Mouse (Mus musculus) kidney, postnatal 14 days (tissue): ENCODE data around the gene Cnbp.

Experiments
- DNase-seq: peaks from one replicate; pipeline ENCODE4 v3.0.0; 2022; ENCODE audit warnings: mixed read lengths

Gene Cnbp

GRCm38 (mm10) chr6:87850900-87851614 lies at the start of gene Cnbp:
Gene Cnbp (minus strand): TSS chr6:87851106.
- DNase-seq, result peak; percentile 98

DNA sequence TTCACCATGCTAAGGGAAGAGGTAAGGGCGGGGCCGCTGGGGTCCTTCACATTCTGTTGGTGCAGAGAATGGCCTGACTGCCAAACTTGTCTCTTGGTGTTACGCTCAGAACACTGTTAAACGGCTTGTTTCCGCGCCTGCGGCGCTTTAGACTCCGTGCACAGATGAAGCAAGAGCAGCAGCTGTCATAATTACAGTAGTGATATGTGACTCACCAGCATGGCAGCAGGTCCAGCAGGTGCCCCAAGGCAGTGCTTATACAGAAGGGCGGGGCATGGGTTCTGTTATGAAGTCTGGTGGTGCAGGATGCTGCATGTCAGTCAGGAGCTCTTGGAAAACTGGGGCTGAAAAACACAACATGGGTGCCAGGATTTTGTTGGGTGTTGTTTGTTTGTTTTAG lies 47.1 kb upstream of the Cnbp start:
- DNase-seq, result no peak

GRCm38 (mm10) chr6:87893931-87894330 lies 43.0 kb upstream of the Cnbp start:
- DNase-seq, result no peak

DNA sequence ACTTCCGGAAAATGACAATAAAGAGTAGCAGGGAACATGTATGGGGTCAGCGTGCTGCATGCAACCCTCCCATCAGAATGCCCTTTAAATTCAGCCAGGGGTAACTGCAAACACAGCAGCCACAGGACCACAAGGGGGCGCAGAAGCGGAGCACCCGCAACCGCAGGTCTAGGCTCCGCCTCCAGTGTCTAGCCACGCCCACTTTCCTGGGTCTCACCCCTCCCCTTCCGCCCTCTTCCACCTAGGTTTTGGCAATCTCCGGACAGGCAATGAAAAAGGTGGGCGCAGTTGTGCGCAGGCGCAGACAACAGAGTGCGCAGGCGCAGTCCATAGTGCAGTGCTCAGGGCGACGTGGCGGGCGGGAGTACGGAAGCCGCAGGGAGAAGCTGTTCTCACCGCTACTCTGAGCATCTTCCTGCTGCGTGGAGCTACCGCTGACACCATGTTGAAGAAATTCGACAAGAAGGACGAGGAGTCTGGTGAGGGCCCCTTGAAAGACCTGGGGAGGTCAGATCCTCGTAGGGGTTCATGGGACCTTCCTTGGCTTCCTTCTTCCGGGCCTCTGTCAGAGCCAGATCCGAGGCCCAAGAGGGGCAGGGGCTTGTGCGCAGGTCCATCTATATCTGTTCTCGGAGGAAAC lies 36.8 kb upstream of the Cnbp start, which contains the start of gene Copg1:
Copg1 (plus strand) TSS at position 221 of the 640 bp plus-strand sequence.
- peak; percentile 100 for DNase-seq

- DNase-seq, result no peak
These were observed 35.8 kb upstream of the Cnbp start for GRCm38 (mm10) chr6:87886721-87887120.

DNA sequence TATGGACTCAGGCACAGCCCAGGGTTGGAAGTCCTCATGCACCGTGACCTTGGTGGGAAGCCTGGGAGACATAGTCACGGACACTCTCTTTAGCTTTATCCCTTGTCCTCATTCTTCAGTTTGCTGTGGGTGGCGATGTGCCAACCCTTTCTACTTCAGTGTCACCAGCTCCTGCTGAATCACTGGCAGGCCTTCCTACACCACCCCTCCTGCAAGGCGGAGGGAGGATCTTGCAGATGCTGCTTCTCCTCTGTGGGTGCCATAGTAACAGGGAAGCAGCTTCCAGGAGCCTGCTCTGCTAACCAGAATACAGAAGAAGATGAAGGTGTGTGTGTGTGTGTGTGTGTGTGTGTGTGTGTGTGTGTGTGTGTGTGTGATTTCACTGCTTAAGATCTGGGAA lies 31.9 kb upstream of the Cnbp start:
- DNase-seq, result no peak

- no peak for DNase-seq
These were observed 31.3 kb upstream of the Cnbp start for GRCm38 (mm10) chr6:87882221-87882620.

DNA sequence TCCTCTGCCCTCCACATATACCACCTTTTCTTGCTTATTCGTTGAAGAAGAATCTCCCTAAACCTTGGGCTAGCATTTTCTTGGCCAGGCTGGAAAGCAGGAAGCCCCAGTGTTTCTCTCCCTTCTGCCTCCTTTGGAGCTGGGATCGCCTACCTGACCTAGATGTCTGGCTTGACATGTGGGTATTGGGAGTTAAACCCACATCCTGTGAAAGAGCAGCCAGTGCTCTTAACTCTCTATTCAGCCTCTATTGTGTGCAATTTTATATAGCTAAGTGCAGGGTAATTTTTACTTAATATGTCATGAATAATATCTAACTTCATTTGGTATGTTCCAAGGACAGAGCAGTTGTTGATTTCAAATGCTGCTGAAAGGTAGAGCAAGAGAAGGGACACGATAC lies 28.7 kb upstream of the Cnbp start:
- DNase-seq, result no peak

GRCm38 (mm10) chr6:87879010-87879409 lies 28.1 kb upstream of the Cnbp start:
- DNase-seq, result no peak

DNA sequence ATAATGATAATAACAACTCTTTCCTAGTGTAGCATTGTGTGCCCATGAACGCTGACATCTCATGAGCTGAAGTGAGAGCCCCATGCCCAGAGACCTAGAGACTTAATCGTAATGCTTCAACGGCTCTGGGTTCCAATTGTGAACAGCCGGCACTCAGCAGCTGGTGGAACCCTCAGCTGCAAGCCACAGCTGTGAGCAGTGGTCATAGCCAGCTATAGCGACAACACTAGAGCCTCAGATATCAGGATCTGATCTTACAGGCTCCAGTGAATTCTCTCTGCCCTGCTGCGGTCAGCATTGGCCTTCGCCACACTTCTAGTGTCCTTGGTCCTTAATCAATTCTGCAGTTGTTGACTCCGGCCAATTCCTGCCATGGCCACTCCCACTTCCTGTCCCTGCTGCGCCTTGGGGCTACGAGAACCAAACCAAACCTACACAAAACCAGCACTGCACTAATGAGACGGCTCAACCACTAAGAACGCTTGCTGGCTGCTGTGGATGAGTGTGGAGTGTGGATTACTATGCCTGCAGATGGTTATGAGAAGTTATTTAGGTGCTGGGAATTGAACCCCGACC lies 25.2 kb upstream of the Cnbp start:
- peak; percentile 72 for DNase-seq

GRCm38 (mm10) chr6:87875562-87875961 lies 24.7 kb upstream of the Cnbp start:
- no peak for DNase-seq

GRCm38 (mm10) chr6:87875083-87875482 lies 24.2 kb upstream of the Cnbp start:
- DNase-seq, result no peak

DNA sequence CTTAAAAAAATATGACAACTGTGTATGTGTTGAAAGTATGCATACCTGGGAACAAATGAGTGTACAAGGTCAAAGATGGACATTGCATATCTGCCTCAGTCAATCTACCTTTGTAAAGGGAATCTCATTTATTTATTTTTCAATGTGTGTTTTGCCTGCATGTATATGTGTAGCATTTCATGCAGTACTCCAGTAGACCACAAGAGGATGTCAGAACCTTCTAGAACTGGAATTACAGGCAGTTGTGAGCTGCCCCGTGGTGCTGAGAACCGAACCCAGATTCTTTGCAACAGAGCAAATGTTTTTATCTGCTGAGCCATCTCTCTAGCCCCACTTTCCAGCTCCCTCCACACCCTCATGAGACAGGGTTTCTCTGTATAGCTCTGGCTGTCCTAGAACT lies 23.1 kb upstream of the Cnbp start:
- DNase-seq, result no peak

GRCm38 (mm10) chr6:87873104-87873503 lies 22.2 kb upstream of the Cnbp start:
- DNase-seq, result peak; percentile 23

GRCm38 (mm10) chr6:87871240-87871639 lies 20.3 kb upstream of the Cnbp start:
- DNase-seq, result no peak

- DNase-seq, result no peak
These were observed 19.5 kb upstream of the Cnbp start for GRCm38 (mm10) chr6:87870440-87870839.

DNA sequence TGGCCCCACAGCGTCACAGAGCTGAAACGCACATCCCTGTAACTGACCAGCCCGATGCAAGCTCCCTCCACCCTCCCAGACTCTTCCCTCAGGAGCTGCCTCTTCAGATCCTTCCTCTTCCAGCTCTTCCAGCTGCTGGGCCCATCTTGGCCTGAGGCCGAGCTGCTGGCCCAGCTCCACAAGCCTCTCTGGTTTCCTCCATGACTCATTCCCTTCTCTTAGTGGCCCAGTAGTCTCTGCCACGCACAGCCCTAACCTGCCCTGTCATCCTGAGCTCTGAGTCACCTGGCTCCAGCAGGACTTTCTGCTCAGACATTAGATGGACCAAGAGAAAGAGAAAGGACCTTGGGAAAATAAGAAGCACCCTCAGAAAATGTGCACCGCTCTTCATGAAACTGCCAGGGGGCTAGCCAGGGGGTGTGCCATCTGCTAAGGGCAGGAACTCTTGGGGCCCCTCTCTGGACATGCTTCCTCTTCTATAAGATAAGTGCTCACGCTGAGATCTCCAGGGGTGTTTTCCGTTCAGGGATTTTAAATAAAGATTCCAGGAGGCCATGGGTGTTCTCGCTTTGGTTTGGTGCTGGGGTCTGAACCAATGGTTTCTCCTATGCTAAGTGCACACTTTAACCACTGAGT lies 18.1 kb upstream of the Cnbp start:
- DNase-seq, result peak; percentile 79

DNA sequence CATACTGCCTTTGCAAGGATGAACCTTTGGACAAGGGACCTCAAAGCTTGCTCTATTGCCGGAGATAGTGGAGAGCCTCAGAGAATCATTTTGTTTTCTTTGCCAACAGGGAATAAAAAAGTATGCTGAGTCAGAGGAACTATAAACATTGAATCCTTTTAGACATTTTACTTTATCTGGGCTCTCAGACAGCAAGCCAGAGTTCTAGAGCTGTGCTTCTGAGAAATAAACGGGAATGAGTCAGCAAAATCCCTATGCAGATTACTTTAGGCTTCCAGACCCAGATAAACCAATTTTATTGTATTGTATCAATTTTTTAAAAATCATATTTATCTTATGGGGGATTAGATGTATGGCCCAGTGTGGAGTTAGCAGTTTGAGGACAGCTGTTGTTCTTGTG lies 16.4 kb upstream of the Cnbp start:
- no peak for DNase-seq

DNA sequence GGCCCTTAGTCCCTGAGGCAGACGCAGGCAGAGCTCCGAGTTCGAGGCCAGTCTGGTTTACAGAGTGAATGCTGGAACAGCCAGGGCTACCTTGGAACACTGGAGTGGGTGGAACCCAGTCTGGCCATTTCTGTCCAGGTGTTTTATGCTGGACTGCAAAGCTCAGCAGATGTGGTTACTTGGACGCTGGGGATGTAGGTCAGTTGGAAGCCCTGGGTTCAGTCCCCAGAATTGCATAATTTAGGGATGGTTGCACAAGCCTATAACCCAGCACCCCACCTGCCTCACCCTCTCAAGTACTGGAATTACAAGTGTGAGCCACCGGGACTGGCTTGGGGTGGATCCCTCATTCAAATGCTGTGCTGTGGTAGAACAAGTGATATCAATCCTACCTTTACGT lies 15.3 kb upstream of the Cnbp start:
- DNase-seq, result no peak

DNA sequence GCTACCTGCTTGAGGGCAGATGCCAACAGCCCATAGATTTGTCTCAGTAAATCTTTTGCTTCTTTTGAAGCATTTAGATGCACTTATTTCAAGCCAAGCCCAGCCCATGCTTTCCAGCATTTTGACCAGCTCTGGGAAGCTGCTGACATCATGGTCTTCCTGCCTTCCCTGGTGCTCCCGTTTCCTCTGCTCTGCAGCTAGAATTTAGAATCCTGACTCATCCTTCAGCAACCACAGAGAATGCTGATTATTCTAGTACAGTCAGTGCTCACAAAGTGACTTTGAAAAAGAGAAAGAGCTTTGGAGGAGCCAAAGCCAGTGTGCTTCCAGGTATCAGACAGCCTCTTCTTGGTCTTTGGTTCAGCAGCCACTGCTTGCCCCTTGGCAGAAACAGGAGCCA lies 6.2 kb upstream of the Cnbp start:
- DNase-seq, result peak; percentile 25

DNA sequence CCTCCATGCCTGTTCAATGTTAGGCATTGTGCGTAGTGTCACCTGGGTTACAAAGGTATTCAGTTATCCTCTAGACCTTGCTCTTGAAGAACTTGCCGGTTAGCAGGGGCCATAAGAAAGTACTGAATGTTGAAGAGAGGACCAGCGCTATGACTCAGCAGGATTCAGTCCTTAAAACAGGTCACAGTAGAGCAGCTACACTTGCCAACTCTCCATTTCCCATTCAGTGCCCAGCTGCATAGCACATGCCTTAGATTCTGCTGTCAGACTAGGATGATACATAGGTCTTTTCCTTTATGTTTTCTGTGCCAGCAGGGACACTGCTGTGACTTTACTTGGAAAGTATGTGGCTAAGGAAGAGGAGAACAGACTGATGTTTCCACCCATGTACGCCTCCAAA lies 2.5 kb upstream of the Cnbp start:
- DNase-seq, result peak; percentile 28

DNA sequence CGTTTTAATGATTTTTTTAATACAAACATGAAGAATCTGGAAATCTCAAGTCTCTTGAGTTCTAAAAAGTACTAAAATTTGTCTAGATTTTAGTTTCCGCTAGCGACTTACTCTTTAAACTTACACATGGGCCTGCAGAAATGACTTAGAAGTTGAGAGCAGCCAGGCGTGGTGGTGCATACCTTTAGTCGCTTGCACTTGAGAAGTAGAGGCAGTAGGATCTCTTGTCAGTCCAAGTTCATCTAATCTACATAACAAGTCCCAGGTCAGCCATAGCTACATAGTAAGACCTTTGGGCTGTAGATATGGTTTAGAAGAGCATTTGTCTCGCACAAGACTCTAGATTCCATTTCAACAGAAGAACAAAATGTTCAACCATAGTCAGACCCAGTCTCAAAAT lies 965 bp upstream of the Cnbp start:
- no peak for DNase-seq

DNA sequence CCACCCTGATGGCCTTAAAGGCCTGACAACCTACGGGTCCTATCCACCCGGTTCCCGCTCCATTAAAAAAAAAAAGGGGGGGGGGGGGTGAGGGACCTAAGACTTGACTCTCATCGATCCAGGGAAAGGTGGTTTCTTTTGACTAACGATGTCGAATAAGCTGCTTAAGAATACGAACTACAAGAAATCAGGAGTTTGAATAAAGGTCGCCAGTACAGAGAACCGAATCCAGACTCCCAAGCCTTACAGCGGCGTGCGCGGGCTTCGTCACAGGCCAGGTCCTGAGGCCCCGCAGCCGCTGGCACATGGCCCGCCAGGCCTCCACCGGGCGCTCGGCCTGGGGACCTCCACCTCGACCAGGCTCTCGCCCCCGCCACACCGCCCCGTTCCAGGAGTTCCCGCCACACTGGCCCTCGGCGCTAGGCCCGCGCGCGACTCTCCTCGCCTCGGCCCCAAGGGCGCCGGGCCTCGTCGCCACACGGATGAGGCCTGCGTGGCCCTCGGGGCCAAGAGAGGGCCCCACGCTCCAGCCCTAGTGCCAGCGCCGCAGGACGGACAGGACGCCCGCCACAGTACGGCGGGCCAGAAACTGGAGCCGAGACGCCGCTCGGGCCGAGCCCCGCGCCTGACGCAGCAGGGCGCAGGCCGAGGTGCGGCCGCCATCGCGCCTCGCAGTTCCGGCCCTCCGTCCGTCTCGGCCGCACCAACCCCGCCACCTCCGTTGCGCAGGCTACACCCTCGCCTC lies 579 bp downstream of the Cnbp start:
- DNase-seq, result peak; percentile 67
